23 mouse cellular contexts compared by ENCODE assay signal in the genomic region with DNA sequence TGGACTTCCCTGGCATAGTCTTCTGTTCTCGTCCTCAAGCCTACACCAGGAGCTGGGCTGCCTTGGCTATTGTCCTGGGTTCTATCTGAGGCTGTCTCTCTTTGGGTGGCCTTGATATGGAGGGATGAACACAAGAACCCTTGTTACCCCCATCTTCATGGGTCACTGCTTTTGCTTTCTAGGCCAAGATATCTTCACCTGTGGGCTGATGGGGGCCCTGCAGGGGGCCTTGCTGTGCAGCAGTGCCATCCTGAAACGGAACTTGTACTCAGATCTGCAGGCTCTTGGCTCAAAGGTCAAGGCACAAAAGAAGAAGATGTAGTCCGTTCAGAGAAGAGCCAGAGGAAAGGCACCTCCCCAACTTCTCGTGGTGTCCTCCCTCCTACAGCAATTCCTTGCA.
"Had no signal": no experiment of that assay in that cellular context is flagged by ENCODE, and none has a peak within 500 bp of the region (broad histone marks: within the 10 kb centered on the region; RNA-seq: fewer than 3 reads in every experiment).

No protein-coding gene starts in this region.

- H3K27ac ChIP-seq: layer of hippocampus, adult 2 months; limb, embryonic 10.5 days; limb, embryonic 13.5 days; liver, embryonic 12.5 days; liver, embryonic 15.5 days; lung, embryonic 15.5 days; midbrain, embryonic 10.5 days; midbrain, embryonic 13.5 days; neural tube, embryonic 13.5 days; stomach, embryonic 15.5 days had no signal

- DNase-seq: layer of hippocampus, adult 9-11 months; liver; lung, adult 18-20 months; lung, postnatal 10 days; lung, postnatal 36 days; retina, postnatal 1 day; right cerebral cortex, postnatal 25 days; spleen, adult 18-20 months; thymus, postnatal 25 days had no signal

- H3K4me2 ChIP-seq: limb, embryonic 13.5 days; liver, embryonic 12.5 days; liver, embryonic 15.5 days; lung, embryonic 15.5 days; midbrain, embryonic 13.5 days; neural tube, embryonic 13.5 days; stomach, embryonic 15.5 days had no signal

- H3K9ac ChIP-seq: limb, embryonic 13.5 days; liver, embryonic 12.5 days; liver, embryonic 15.5 days; lung, embryonic 15.5 days; midbrain, embryonic 13.5 days; neural tube, embryonic 13.5 days; stomach, embryonic 15.5 days had no signal

- H3K9me3 ChIP-seq: limb, embryonic 10.5 days; limb, embryonic 13.5 days; liver, embryonic 12.5 days; liver, embryonic 15.5 days; lung, embryonic 15.5 days; megakaryocyte, embryonic 14.5 days; midbrain, embryonic 10.5 days; midbrain, embryonic 13.5 days; neural tube, embryonic 13.5 days; stomach, embryonic 15.5 days had no signal

- H3K4me3 ChIP-seq: layer of hippocampus, adult 2 months; limb, embryonic 10.5 days; limb, embryonic 13.5 days; liver, embryonic 12.5 days; liver, embryonic 15.5 days; lung, embryonic 15.5 days; megakaryocyte, embryonic 14.5 days; midbrain, embryonic 10.5 days; midbrain, embryonic 13.5 days; myocyte; neural tube, embryonic 13.5 days; stomach, embryonic 15.5 days had no signal

- H3K4me1 ChIP-seq: limb, embryonic 10.5 days; limb, embryonic 13.5 days; liver, embryonic 15.5 days; lung, embryonic 15.5 days; midbrain, embryonic 10.5 days; midbrain, embryonic 13.5 days; neural tube, embryonic 13.5 days; stomach, embryonic 15.5 days had no signal

- ATAC-seq: inflammation-experienced regulatory T-cells, adult 6 months; liver, embryonic 12.5 days; midbrain, embryonic 13.5 days; midbrain, embryonic 16.5 days had no signal

- H3K27me3 ChIP-seq: limb, embryonic 13.5 days; liver, embryonic 12.5 days; liver, embryonic 15.5 days; lung, embryonic 15.5 days; megakaryocyte, embryonic 14.5 days; midbrain, embryonic 13.5 days; neural tube, embryonic 13.5 days; stomach, embryonic 15.5 days had no signal
